Mouse (Mus musculus): ENCODE measurements at regions not wholly inside any gene's neighbourhood (a gene's known extent, or its start where the extent isn't known, plus 50 kb on each side); places are given as distances from the start of the nearest gene placed in this dataset.

DNA sequence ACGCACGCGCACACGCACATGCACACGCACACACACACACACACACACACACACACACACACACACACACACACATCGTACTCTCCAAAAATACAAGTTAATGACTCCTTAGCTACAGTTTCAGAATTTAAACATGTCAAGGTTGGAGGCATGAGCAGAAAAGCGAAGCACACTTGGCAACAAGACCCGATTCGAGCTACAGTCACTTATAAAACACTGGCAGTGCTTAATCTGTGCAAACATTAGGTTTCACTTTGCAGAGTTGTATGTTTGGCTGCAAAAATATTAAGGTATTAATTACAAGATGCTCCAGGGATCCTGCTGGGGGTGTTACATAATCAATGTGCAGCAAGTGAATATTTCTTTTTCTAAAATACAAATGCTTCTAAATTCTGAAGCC lies 225.0 kb downstream of the Mycn start:
- TF ChIP-seq POLR2A (IDR thresholded peaks at IDR 0.05; ENCODE audit: borderline replicate concordance, insufficient read depth, low read length), result no peak
- TF ChIP-seq CTCF (IDR thresholded peaks at IDR 0.05; ENCODE audit: borderline replicate concordance, insufficient read depth, low read depth, low read length), result no peak

Measured in cerebellum, adult 2 months (tissue).